Mouse (Mus musculus): ENCODE measurements around the gene Uqcr11.

DNA sequence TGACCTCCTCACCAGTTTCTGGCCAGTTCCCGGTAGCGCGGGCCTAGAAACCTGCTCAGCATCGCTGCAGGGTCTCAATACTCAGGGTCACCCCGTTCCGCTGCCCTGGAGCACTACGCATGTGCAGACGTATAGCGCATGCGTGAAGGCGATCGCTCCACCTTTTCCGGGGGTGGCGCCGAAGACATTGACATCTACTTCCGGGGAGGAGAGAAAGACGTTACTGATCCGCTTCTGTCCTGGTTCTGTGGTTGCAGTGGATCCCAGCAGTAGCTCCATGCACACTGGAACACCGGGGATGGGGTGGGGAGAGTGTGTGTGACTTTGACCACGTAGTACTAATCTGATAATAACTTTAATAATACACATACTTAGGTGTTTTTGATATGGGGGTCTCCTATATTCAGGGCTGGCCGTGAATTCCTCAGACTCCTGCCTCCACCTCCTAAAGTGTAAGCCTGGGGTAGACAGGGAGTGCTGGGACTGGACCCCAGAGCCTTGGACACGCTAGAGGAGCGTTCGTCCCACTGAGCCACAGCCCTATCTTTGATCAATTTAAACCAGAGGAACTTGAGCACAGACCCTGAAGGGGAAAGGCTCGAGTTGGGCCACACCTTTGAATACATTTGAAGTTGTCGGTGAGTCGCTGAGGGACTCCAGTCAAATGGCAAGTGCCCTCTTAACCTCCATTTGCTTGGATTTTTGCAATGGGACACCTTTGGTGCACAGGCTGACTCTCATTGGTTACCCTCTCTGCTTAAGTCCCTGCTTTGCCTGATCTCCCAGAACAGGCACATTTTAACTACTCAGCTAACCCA lies at the start of gene Uqcr11:
- no peak for TF ChIP-seq CTCF (IDR thresholded peaks at IDR 0.05; ENCODE audit: borderline replicate concordance, insufficient read depth, low read depth, low read length)
- peak; percentile 97 for TF ChIP-seq POLR2A (IDR thresholded peaks at IDR 0.05; ENCODE audit: borderline replicate concordance, insufficient read depth, low read length)
